Mouse (Mus musculus): ENCODE data around the gene Fli1. TPM values are rescaled to one million over a fixed set of nuclear protein-coding genes. Genes with fewer than 3 reads are reported as not detected.

The Fli1 gene
- 18.8 and 22.9 TPM in 2 replicates for polyA plus RNA-seq (2014; fragmentation: Nextera tagmentation; extraction: Ambion mirVana)

DNA sequence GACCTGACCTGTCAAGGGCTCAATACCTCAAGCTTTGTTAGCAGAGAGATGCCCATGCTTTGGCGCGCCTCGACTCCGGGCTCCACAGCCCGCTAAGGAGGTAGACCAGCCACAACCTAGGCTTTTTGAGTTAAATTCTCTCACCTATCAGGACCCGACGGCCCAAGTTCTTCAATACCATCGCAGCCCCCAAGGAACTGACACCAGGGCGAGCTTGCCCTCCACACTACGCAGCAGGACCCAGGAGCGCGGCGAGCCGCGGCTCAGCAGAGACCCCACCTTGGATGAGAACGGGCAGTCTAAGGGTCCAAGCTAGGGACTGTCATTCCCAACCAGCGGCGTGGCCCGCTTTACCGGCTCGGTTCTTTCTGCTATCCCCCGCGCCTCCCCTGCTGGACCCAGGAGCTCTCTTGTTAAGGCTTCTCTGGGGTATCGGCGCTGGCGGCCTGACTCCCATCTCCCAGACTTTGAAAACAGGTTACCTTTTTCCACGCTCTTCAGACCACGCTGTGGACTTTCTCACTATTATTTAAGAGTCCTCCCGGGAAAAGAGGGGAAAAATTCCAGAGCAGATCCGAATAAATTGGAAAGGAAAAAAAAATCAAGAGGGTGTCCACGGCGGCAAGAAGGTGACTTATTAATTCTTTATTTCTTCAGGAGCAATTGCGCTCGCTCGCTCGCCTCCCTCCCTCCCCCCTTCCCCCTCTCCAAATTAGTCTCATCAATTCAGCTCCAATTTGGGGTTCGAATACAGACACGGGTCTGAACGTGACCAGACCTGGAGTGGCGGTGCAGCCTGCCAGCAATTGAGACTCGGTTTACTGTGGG, at the start of gene Fli1:
Gene Fli1 (minus strand): TSS at position 650 of the 828 bp plus-strand sequence.
- WGBS, result under 1% methylated on average over 40 of the region's 41 CpGs
- Histone ChIP-seq H3K4me3 (ENCODE audit: low read depth, low read length) (peak within 1 kb of the TSS; percentile 73), H3K9me3 (ENCODE audit: control insufficient read depth, low read length) (no peaks in the 10 kb centered on the region), H3K36me3 (ENCODE audit: control insufficient read depth, insufficient read depth, low read length) (no peaks in the 10 kb centered on the region), H3K9ac (ENCODE audit: low read depth, low read length) (peak within 1 kb of the TSS; percentile 92), H3K27me3 (replicated peaks; ENCODE audit: control insufficient read depth, insufficient read depth, low read length) (peaks cover 29% of the 10 kb centered on the region; the same call in 1 of the 2 replicates), H3K27ac (replicated peaks; ENCODE audit: low read depth, low read length) (peak within 1 kb of the TSS; percentile 91), H3K4me1 (ENCODE audit: control insufficient read depth, insufficient read depth, low read length) (peaks cover 39% of the 10 kb centered on the region), H3K4me2 (ENCODE audit: low read depth, low read length) (peak within 1 kb of the TSS; percentile 88)
- DNase-seq (ENCODE audit: low spot score) (no peak), ATAC-seq (ENCODE audit: low read depth) (no peak)

DNA sequence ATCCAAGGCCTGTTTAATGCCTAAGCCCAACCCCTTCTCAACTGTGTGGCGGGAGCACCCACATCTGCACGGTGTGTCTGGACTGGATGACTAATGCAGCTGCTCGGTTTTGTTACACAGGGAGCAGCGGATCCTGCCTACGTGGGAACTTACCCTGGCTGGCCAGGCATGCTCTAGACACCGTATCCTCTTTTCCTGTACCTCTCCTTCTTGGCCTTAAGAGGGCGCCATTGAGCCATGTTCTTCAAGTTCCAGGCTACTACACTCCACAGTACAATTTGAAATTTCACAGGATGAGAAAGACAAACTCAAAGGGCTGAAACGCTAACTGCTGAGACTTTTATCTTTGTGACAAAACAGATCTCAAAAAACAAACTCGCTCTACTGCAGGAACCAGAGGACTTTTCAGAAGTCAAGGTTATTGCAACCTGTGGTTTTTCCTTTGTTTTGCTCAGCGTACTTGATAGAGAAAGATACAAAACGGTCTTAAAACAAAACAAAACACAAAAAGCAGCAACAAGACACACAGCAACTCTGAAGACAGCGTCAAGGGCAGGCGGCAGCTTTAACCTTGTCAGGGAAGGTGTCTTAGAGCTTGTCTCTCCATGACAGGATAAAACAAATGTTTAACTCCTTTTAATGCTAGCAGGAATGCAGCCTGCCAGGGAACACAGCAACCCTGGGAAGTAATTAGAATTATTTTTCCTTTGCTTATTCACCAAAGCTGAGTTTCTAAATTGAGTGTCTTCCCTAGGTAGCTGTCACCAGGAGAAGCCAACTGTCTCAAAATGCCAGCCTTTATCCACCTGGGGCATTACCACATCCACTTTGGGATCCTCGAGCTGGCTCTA, 49.3 kb upstream of the Fli1 start:
- DNase-seq (ENCODE audit: low spot score), result peak; percentile 91
- Histone ChIP-seq H3K4me1 (ENCODE audit: control insufficient read depth, insufficient read depth, low read length) (peaks cover 7% of the 10 kb centered on the region; the same call in 1 of the 2 replicates), H3K27me3 (replicated peaks; ENCODE audit: control insufficient read depth, insufficient read depth, low read length) (no peaks in the 10 kb centered on the region; the same call in 1 of the 2 replicates), H3K9ac (ENCODE audit: low read depth, low read length) (peak overlapping the region; percentile 54), H3K9me3 (ENCODE audit: control insufficient read depth, low read length) (no peaks in the 10 kb centered on the region), H3K4me3 (ENCODE audit: low read depth, low read length) (no peak overlapping the region), H3K4me2 (ENCODE audit: low read depth, low read length) (peak overlapping the region; percentile 44), H3K27ac (replicated peaks; ENCODE audit: low read depth, low read length) (peak overlapping the region; percentile 33; the same call in 1 of the 2 replicates), H3K36me3 (ENCODE audit: control insufficient read depth, insufficient read depth, low read length) (no peaks in the 10 kb centered on the region)
- peak; percentile 92 for ATAC-seq (ENCODE audit: low read depth)
- 8% methylated on average over 14 of the region's 14 CpGs for WGBS

DNA sequence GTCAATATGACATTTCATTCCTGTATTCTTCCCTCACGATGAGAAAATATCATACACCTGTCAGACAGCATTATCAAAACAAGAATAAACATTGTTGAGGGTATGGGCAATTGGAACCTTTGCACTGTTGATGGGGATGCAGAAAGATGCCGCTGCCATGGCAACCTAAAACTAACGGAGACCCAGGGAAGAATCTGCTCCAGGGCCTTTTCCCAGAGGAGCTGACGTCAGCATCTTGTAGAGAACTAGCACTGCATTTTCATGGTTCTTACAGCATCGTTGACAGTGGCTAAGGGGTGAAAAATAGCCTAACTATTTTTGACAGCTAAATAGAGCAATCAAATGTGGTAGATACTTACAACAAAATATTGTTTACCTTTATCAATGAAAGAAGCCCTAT, 47.9 kb upstream of the Fli1 start:
- H3K27ac ChIP-seq (replicated peaks; ENCODE audit: low read depth, low read length), result no peak overlapping the region

DNA sequence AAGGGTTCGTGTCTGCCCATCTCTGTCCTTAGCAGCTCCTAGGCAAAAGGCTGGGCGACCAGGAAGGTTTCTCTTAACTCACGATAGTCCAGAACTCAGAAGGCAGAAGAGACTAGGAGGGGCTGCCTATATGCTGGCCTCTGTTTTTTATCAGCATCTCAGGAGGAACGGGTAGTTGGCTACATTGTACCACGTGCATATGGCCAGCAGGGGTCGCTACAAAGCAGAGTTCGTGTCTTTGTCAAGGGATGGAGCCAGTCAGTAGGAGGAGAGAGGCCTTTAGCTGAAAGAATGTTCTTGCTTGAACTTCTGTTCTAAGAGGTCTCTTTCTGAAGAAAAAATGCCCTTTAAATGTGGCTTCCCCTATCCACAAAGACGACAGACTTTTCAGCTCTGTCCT, 47.2 kb upstream of the Fli1 start:
- 8% methylated on average over 8 of the region's 8 CpGs for WGBS
- Histone ChIP-seq H3K9me3 (ENCODE audit: control insufficient read depth, low read length) (no peaks in the 10 kb centered on the region), H3K36me3 (ENCODE audit: control insufficient read depth, insufficient read depth, low read length) (no peaks in the 10 kb centered on the region), H3K4me3 (ENCODE audit: low read depth, low read length) (no peak overlapping the region), H3K27ac (replicated peaks; ENCODE audit: low read depth, low read length) (no peak overlapping the region), H3K4me2 (ENCODE audit: low read depth, low read length) (no peak overlapping the region), H3K4me1 (ENCODE audit: control insufficient read depth, insufficient read depth, low read length) (peaks cover 7% of the 10 kb centered on the region; the same call in 1 of the 2 replicates), H3K27me3 (replicated peaks; ENCODE audit: control insufficient read depth, insufficient read depth, low read length) (no peaks in the 10 kb centered on the region; the same call in 1 of the 2 replicates), H3K9ac (ENCODE audit: low read depth, low read length) (no peak overlapping the region)
- DNase-seq (ENCODE audit: low spot score), result peak; percentile 84
- 0 out of 2 replicates have a peak, but pooled peaks have one; percentile 56 for ATAC-seq (ENCODE audit: low read depth)

More for the DNA sequence above, 47.9 kb upstream of the Fli1 start:
- H3K4me2 ChIP-seq (ENCODE audit: low read depth, low read length), result no peak overlapping the region
- H3K9ac ChIP-seq (ENCODE audit: low read depth, low read length), result no peak overlapping the region
- no peaks in the 10 kb centered on the region for H3K9me3 ChIP-seq (ENCODE audit: control insufficient read depth, low read length)
- ATAC-seq (ENCODE audit: low read depth), result no peak
- peaks cover 7% of the 10 kb centered on the region; the same call in 1 of the 2 replicates for H3K4me1 ChIP-seq (ENCODE audit: control insufficient read depth, insufficient read depth, low read length)
- no peak for DNase-seq (ENCODE audit: low spot score)
- H3K36me3 ChIP-seq (ENCODE audit: control insufficient read depth, insufficient read depth, low read length), result no peaks in the 10 kb centered on the region
- 50% methylated on average over 5 of the region's 5 CpGs for WGBS
- no peaks in the 10 kb centered on the region; the same call in 1 of the 2 replicates for H3K27me3 ChIP-seq (replicated peaks; ENCODE audit: control insufficient read depth, insufficient read depth, low read length)
- no peak overlapping the region for H3K4me3 ChIP-seq (ENCODE audit: low read depth, low read length)

DNA sequence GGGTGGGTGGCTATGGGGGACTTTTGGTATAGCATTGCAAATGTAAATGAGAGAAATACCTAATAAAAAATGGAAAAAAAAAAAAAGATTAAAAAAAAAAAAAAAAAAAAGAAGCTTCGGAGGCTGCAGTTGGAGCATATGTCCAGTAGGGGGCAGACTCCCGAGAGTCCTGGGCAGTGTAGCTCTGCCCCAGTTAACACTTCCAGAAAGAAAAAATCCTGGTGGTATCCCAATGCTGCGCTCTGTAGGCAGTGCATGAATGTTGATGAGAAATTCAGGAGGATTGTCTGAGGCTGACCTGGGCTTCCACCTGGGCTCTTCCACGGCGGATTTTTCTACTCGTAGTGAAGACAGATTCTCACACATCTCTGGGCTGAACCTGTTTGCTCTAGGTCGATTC, 42.7 kb upstream of the Fli1 start:
- Histone ChIP-seq H3K27ac (replicated peaks; ENCODE audit: low read depth, low read length) (no peak overlapping the region), H3K9ac (ENCODE audit: low read depth, low read length) (no peak overlapping the region), H3K4me2 (ENCODE audit: low read depth, low read length) (no peak overlapping the region), H3K27me3 (replicated peaks; ENCODE audit: control insufficient read depth, insufficient read depth, low read length) (no peaks in the 10 kb centered on the region), H3K36me3 (ENCODE audit: control insufficient read depth, insufficient read depth, low read length) (no peaks in the 10 kb centered on the region), H3K4me3 (ENCODE audit: low read depth, low read length) (no peak overlapping the region), H3K4me1 (ENCODE audit: control insufficient read depth, insufficient read depth, low read length) (no peaks in the 10 kb centered on the region), H3K9me3 (ENCODE audit: control insufficient read depth, low read length) (no peaks in the 10 kb centered on the region)
- WGBS, result 52% methylated on average over 6 of the region's 7 CpGs
- DNase-seq (ENCODE audit: low spot score) (no peak), ATAC-seq (ENCODE audit: low read depth) (no peak)

DNA sequence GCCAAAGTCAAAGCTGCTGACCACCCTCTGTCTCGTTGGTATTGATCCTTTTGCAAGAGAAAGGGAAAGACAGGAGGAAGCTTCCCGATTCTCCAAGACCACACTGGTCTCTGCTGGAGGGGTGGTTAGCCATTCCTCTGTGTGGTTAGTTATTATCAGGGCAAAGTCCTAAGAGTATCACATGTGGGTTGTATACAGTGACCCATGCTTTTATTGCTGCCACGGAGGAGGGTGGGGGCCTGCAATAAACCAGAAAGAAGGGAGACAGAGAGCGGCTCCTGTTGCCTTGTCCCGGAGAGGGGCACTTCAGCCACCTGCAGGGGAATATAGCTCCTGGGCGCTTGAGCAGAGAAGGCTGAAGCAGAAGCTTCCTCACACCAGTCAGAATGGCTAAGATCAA, 41.2 kb upstream of the Fli1 start:
- Histone ChIP-seq H3K27ac (replicated peaks; ENCODE audit: low read depth, low read length) (no peak overlapping the region), H3K9me3 (ENCODE audit: control insufficient read depth, low read length) (no peaks in the 10 kb centered on the region), H3K36me3 (ENCODE audit: control insufficient read depth, insufficient read depth, low read length) (no peaks in the 10 kb centered on the region), H3K9ac (ENCODE audit: low read depth, low read length) (no peak overlapping the region), H3K27me3 (replicated peaks; ENCODE audit: control insufficient read depth, insufficient read depth, low read length) (no peaks in the 10 kb centered on the region), H3K4me2 (ENCODE audit: low read depth, low read length) (no peak overlapping the region), H3K4me1 (ENCODE audit: control insufficient read depth, insufficient read depth, low read length) (no peaks in the 10 kb centered on the region), H3K4me3 (ENCODE audit: low read depth, low read length) (no peak overlapping the region)
- ATAC-seq (ENCODE audit: low read depth), result no peak
- WGBS, result 72% methylated on average over 6 of the region's 6 CpGs
- DNase-seq (ENCODE audit: low spot score), result no peak

DNA sequence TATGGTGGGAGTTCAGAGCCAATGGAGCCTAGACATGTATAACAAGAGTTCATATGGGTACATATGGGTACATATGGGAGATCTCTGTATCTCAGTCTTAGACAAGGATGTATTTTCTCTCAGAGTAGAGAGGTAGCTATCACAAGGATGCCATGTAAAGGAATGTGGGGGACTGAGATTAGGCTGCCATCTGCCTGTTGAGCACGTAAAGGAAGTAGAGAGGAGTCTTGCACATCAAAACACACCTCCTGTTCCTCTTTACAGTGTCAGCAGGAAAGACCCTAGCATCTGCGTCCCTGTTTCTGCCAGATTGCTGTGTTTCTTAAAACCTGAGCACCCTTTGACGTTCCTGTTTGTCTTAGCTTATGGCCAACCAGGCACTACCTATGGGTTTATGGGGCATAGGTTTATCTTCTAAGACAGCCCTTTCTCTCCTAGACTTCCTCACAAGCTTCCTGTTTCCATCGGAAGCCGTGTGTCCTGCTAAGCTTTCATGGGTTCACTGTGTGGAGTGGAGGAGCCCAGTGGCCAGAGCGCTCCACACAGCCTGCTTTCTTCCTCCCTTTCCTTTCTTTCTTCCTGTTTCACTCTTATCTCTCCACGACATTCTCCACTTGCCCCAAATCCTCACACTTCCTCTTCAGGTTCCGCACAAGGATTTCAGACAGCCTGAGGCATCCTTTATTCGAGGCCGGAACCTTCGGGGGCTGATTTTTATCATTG, 39.4 kb upstream of the Fli1 start:
- no peak overlapping the region for H3K9ac ChIP-seq (ENCODE audit: low read depth, low read length)
- no peak for DNase-seq (ENCODE audit: low spot score)
- no peaks in the 10 kb centered on the region for H3K36me3 ChIP-seq (ENCODE audit: control insufficient read depth, insufficient read depth, low read length)
- H3K4me1 ChIP-seq (ENCODE audit: control insufficient read depth, insufficient read depth, low read length), result no peaks in the 10 kb centered on the region
- H3K27me3 ChIP-seq (replicated peaks; ENCODE audit: control insufficient read depth, insufficient read depth, low read length), result no peaks in the 10 kb centered on the region
- no peak overlapping the region for H3K27ac ChIP-seq (replicated peaks; ENCODE audit: low read depth, low read length)
- no peak overlapping the region for H3K4me2 ChIP-seq (ENCODE audit: low read depth, low read length)
- H3K4me3 ChIP-seq (ENCODE audit: low read depth, low read length), result no peak overlapping the region
- 71% methylated on average over 11 of the region's 11 CpGs for WGBS
- ATAC-seq (ENCODE audit: low read depth), result no peak
- no peaks in the 10 kb centered on the region for H3K9me3 ChIP-seq (ENCODE audit: control insufficient read depth, low read length)

DNA sequence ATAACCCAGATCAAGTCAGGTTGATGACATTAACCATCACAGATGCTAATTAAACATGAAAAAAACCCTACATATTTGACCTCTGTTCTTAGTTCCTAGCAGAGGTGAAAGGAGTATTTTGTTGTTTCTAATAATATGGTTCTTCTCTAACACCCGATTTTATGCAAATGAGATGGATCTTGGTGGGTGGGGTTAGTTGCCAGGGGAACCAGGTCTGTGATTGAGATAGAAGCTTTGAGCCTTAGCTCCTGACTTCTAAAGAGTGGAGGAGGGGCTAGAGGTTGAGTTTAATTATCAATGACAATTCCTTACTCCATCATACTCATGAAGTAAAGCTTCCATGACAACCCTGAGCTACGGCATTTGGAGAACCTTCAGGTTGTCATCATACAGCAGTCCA, 35.8 kb upstream of the Fli1 start:
- Histone ChIP-seq H3K4me2 (ENCODE audit: low read depth, low read length) (no peak overlapping the region), H3K27me3 (replicated peaks; ENCODE audit: control insufficient read depth, insufficient read depth, low read length) (no peaks in the 10 kb centered on the region), H3K4me3 (ENCODE audit: low read depth, low read length) (no peak overlapping the region), H3K27ac (replicated peaks; ENCODE audit: low read depth, low read length) (no peak overlapping the region), H3K9ac (ENCODE audit: low read depth, low read length) (no peak overlapping the region), H3K4me1 (ENCODE audit: control insufficient read depth, insufficient read depth, low read length) (no peaks in the 10 kb centered on the region), H3K9me3 (ENCODE audit: control insufficient read depth, low read length) (no peaks in the 10 kb centered on the region), H3K36me3 (ENCODE audit: control insufficient read depth, insufficient read depth, low read length) (no peaks in the 10 kb centered on the region)
- no peak for DNase-seq (ENCODE audit: low spot score)
- ATAC-seq (ENCODE audit: low read depth), result no peak
- 76% methylated on average over 2 of the region's 2 CpGs for WGBS
